Mouse (Mus musculus): Measurements from ENCODE around the gene Mtcl1. TPM values are rescaled to one million over a fixed set of nuclear protein-coding genes. Genes with fewer than 3 reads are reported as not detected.

Mtcl1 gene
- total and polyA plus RNA-seq, 3 experiments, result 1.5 to 6.8 (median 5.9) TPM

- intact Hi-C loops (cut with DNase I), result loop anchor here (5.0 kb wide), 1 partner anchor 95 kb away; no protein-coding TSS in a partner anchor
- H3K27me3 ChIP-seq (ENCODE audit: control insufficient read depth, insufficient read depth, low read length), result no peaks in the 10 kb centered on the region
- no peak overlapping the region for H3K4me3 ChIP-seq
These were observed 2.6 kb downstream of the Mtcl1 start for GRCm38 (mm10) chr17:66447007-66447312.

DNA sequence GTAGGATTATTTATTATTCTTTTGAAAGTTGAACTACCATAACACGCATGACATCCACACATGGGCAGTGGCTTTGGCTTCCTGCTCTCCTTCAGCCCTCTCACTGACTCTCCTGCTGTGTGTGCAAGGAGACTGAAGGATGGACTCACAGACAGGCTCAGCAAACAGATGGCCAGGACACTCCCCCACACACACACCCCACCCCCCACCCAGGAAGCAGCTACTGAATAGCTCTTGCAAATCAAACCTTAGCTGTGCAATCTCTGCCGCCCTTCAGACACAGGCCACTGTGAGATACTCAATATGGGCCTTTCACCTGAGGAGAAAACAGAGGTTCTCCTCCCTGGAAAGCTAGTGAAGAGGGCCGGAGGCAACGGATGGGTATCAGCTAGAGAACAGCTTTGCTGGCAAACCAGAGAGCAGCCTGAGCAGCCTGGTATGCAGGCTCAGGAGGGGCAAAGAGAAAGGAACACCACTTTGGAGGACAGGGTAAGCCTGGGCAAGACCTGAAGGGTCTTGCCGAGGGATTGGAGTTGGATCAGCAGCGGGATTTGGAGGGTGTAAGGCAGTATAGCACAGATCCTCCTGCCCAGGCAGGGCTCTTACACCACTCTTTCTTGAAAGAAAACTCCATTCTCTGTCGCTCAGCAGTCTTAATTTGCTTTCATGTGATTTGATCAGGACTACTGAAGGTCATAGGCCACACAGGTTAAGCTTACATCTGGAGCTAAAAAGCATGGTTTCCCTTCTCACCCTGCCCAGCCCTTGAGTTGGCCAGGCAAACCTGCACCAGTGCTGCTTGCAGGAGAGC, 3.1 kb downstream of the Mtcl1 start:
- no peak overlapping the region for H3K9ac ChIP-seq (ENCODE audit: low read depth, low read length)
- no peak overlapping the region for H3K27ac ChIP-seq
- WGBS, result 87% methylated on average over 7 of the region's 7 CpGs
- peaks cover 1% of the 10 kb centered on the region for H3K4me1 ChIP-seq (ENCODE audit: control insufficient read depth, insufficient read depth, low read length)
- no peak for DNase-seq
- intact Hi-C loops (cut with DNase I), result loop anchor here (5.0 kb wide), 1 partner anchor 94 kb away; no protein-coding TSS in a partner anchor
- TF ChIP-seq CTCF (IDR thresholded peaks at IDR 0.05), result no peak
- TF ChIP-seq EP300 (IDR thresholded peaks at IDR 0.05; ENCODE audit: insufficient read depth, low read depth, low read length), result no peak
- no peak for TF ChIP-seq POLR2A (IDR thresholded peaks at IDR 0.05; ENCODE audit: insufficient read depth, low read depth, low read length)
- no peak overlapping the region for H3K4me3 ChIP-seq
- H3K79me2 ChIP-seq (replicated peaks; ENCODE audit: control insufficient read depth, insufficient read depth, low read length), result no peaks in the 10 kb centered on the region
- no peaks in the 10 kb centered on the region for H3K36me3 ChIP-seq (ENCODE audit: control insufficient read depth, insufficient read depth, low read length)
- no peaks in the 10 kb centered on the region for H3K27me3 ChIP-seq (ENCODE audit: control insufficient read depth, insufficient read depth, low read length)

More at GRCm38 (mm10) chr17:66447007-66447312, 2.6 kb downstream of the Mtcl1 start:
- no peak overlapping the region for H3K9ac ChIP-seq (ENCODE audit: low read depth, low read length)
- no peak overlapping the region for H3K27ac ChIP-seq
- TF ChIP-seq EP300 (IDR thresholded peaks at IDR 0.05; ENCODE audit: insufficient read depth, low read depth, low read length) (no peak), CTCF (IDR thresholded peaks at IDR 0.05) (no peak), POLR2A (IDR thresholded peaks at IDR 0.05; ENCODE audit: insufficient read depth, low read depth, low read length) (no peak)
- H3K36me3 ChIP-seq (ENCODE audit: control insufficient read depth, insufficient read depth, low read length), result no peaks in the 10 kb centered on the region
- no peaks in the 10 kb centered on the region for H3K79me2 ChIP-seq (replicated peaks; ENCODE audit: control insufficient read depth, insufficient read depth, low read length)
- peaks cover 1% of the 10 kb centered on the region for H3K4me1 ChIP-seq (ENCODE audit: control insufficient read depth, insufficient read depth, low read length)
- 85% methylated on average over 7 of the region's 7 CpGs for WGBS
- no peak for DNase-seq

GRCm38 (mm10) chr17:66444059-66444700, 5.4 kb downstream of the Mtcl1 start:
- Histone ChIP-seq H3K27ac (no peak overlapping the region), H3K79me2 (replicated peaks; ENCODE audit: control insufficient read depth, insufficient read depth, low read length) (no peaks in the 10 kb centered on the region), H3K4me3 (no peak overlapping the region), H3K4me1 (ENCODE audit: control insufficient read depth, insufficient read depth, low read length) (no peaks in the 10 kb centered on the region), H3K9ac (ENCODE audit: low read depth, low read length) (no peak overlapping the region), H3K36me3 (ENCODE audit: control insufficient read depth, insufficient read depth, low read length) (no peaks in the 10 kb centered on the region), H3K27me3 (ENCODE audit: control insufficient read depth, insufficient read depth, low read length) (no peaks in the 10 kb centered on the region)
- no peak for DNase-seq
- TF ChIP-seq POLR2A (IDR thresholded peaks at IDR 0.05; ENCODE audit: insufficient read depth, low read depth, low read length) (no peak), CTCF (IDR thresholded peaks at IDR 0.05) (no peak), EP300 (IDR thresholded peaks at IDR 0.05; ENCODE audit: insufficient read depth, low read depth, low read length) (no peak)
- intact Hi-C loops (cut with DNase I), result no loop called here
- WGBS, result 61% methylated on average over 9 of the region's 9 CpGs

DNA sequence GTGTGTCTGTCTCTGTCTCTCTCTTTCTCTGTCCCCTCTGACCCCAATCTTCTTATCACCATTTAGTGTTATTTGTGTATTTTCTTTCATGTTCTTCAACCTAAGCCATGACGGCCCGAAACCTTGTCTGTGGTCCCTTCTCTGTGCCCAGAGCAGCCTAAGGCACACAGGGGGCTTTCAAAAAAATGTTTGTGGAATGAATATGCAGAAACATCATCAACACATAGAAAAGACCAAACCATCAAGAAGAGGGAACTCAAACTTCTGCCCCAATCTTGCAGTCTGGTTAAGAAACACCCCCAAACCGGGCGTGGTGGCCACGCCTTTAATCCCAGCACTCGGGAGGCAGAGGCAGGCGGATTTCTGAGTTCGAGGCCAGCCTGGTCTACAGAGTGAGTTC, 9.7 kb downstream of the Mtcl1 start:
- DNase-seq, result no peak
- Histone ChIP-seq H3K79me2 (replicated peaks; ENCODE audit: control insufficient read depth, insufficient read depth, low read length) (no peaks in the 10 kb centered on the region), H3K27ac (no peak overlapping the region), H3K27me3 (ENCODE audit: control insufficient read depth, insufficient read depth, low read length) (no peaks in the 10 kb centered on the region), H3K4me3 (no peak overlapping the region), H3K9ac (ENCODE audit: low read depth, low read length) (no peak overlapping the region), H3K4me1 (ENCODE audit: control insufficient read depth, insufficient read depth, low read length) (no peaks in the 10 kb centered on the region), H3K36me3 (ENCODE audit: control insufficient read depth, insufficient read depth, low read length) (no peaks in the 10 kb centered on the region)
- 86% methylated on average over 8 of the region's 8 CpGs for WGBS
- TF ChIP-seq POLR2A (IDR thresholded peaks at IDR 0.05; ENCODE audit: insufficient read depth, low read depth, low read length) (no peak), EP300 (IDR thresholded peaks at IDR 0.05; ENCODE audit: insufficient read depth, low read depth, low read length) (no peak), CTCF (IDR thresholded peaks at IDR 0.05) (no peak)
- intact Hi-C loops (cut with DNase I), result no loop called here

- no peak for DNase-seq
- TF ChIP-seq EP300 (IDR thresholded peaks at IDR 0.05; ENCODE audit: insufficient read depth, low read depth, low read length) (no peak), POLR2A (IDR thresholded peaks at IDR 0.05; ENCODE audit: insufficient read depth, low read depth, low read length) (no peak), CTCF (IDR thresholded peaks at IDR 0.05) (no peak)
- WGBS, result 59% methylated on average over 11 of the region's 11 CpGs
- H3K27ac ChIP-seq, result no peak overlapping the region
- no peak overlapping the region for H3K9ac ChIP-seq (ENCODE audit: low read depth, low read length)
- no peaks in the 10 kb centered on the region for H3K79me2 ChIP-seq (replicated peaks; ENCODE audit: control insufficient read depth, insufficient read depth, low read length)
- no peaks in the 10 kb centered on the region for H3K36me3 ChIP-seq (ENCODE audit: control insufficient read depth, insufficient read depth, low read length)
- intact Hi-C loops (cut with DNase I), result no loop called here
- no peaks in the 10 kb centered on the region for H3K27me3 ChIP-seq (ENCODE audit: control insufficient read depth, insufficient read depth, low read length)
- no peak overlapping the region for H3K4me3 ChIP-seq
- H3K4me1 ChIP-seq (ENCODE audit: control insufficient read depth, insufficient read depth, low read length), result no peaks in the 10 kb centered on the region
These were observed 10.3 kb downstream of the Mtcl1 start for GRCm38 (mm10) chr17:66439051-66439753.

Measured in heart, adult 2 months (tissue).